Mouse (Mus musculus) frontal cortex, adult (tissue): Measurements from ENCODE around the gene Syn3.
A peak's percentile ranks its signal among the peaks of the same experiment; 100 is the strongest.

Source experiments
- ATAC-seq: cut with Nextera tagmentation; 2 replicates; pipeline ENCODE4 v1.9.2; 2017; ENCODE audit warnings: mild to moderate bottlenecking, moderate library complexity, mixed read lengths; ENCODE audit not compliant: low TSS enrichment

Gene Syn3

GRCm38 (mm10) chr10:86310527-86310926 is 188.2 kb downstream of the Syn3 start:
- no peak for ATAC-seq

GRCm38 (mm10) chr10:86307235-86307634 is 191.5 kb downstream of the Syn3 start:
- ATAC-seq: no peak

- no peak for ATAC-seq
These were observed 194.1 kb downstream of the Syn3 start for GRCm38 (mm10) chr10:86304583-86304982.

GRCm38 (mm10) chr10:86303495-86303876 is 195.2 kb downstream of the Syn3 start:
- no peak for ATAC-seq

- peak; percentile 92 for ATAC-seq
These were observed 195.8 kb downstream of the Syn3 start for GRCm38 (mm10) chr10:86302761-86303494.

- ATAC-seq: no peak
These were observed 196.4 kb downstream of the Syn3 start for GRCm38 (mm10) chr10:86302318-86302648.

GRCm38 (mm10) chr10:86301593-86302317 is 196.9 kb downstream of the Syn3 start:
- ATAC-seq: no peak

GRCm38 (mm10) chr10:86301117-86301490 is 197.6 kb downstream of the Syn3 start:
- no peak for ATAC-seq

- 0 out of 2 replicates have a peak, but pooled peaks have one; percentile 17 for ATAC-seq
These were observed 198.2 kb downstream of the Syn3 start, which contains the start of gene Timp3 for GRCm38 (mm10) chr10:86300293-86301116. TSS of gene Timp3 (plus strand) at chr10:86300372.

- ATAC-seq: no peak
These were observed 198.9 kb downstream of the Syn3 start for GRCm38 (mm10) chr10:86299795-86300194.

- ATAC-seq: no peak
These were observed 200.4 kb downstream of the Syn3 start for GRCm38 (mm10) chr10:86298326-86298725.

GRCm38 (mm10) chr10:86297307-86297706 is 201.4 kb downstream of the Syn3 start:
- no peak for ATAC-seq

- peak; percentile 93 for ATAC-seq
These were observed 202.6 kb downstream of the Syn3 start for GRCm38 (mm10) chr10:86296111-86296510.

- ATAC-seq: no peak
These were observed 203.1 kb downstream of the Syn3 start for GRCm38 (mm10) chr10:86295454-86296098.

GRCm38 (mm10) chr10:86294599-86295365 is 203.9 kb downstream of the Syn3 start:
- ATAC-seq: no peak

GRCm38 (mm10) chr10:86293880-86294279 is 204.8 kb downstream of the Syn3 start:
- ATAC-seq: no peak

GRCm38 (mm10) chr10:86290109-86290771 is 208.5 kb downstream of the Syn3 start:
- no peak for ATAC-seq

- ATAC-seq: no peak
These were observed 212.2 kb downstream of the Syn3 start for GRCm38 (mm10) chr10:86286508-86286907.

GRCm38 (mm10) chr10:86281238-86281637 is 217.5 kb downstream of the Syn3 start:
- ATAC-seq: no peak

- ATAC-seq: peak; percentile 77
These were observed 219.0 kb downstream of the Syn3 start for GRCm38 (mm10) chr10:86279579-86280168.
